Mouse (Mus musculus) ES-E14 (cell line): Measurements from ENCODE around the gene Rpl10a.

Experiments used
- CHD2 ChIP-seq: IDR thresholded peaks from 2 replicates; pipeline ENCODE4 v1.6.1; 2014; ENCODE audit warnings: mild to moderate bottlenecking, low read depth, low read length, inconsistent platforms
- HCFC1 ChIP-seq: IDR thresholded peaks from 2 replicates; pipeline ENCODE4 v1.6.1; 2012; ENCODE audit warnings: low read length, inconsistent platforms, borderline replicate concordance; ENCODE audit not compliant: insufficient read depth
- ZC3H11A ChIP-seq: IDR thresholded peaks from 2 replicates; pipeline ENCODE4 v1.6.1; 2012; ENCODE audit warnings: low read depth, mild to moderate bottlenecking, inconsistent platforms, low read length, borderline replicate concordance
- ZNF384 ChIP-seq: IDR thresholded peaks from 2 replicates; pipeline ENCODE4 v1.6.1; 2012; ENCODE audit warnings: low read depth, low read length, inconsistent platforms

GRCm38 (mm10) chr17:28330232-28330546 lies 1.9 kb downstream of the Rpl10a start:
- no peak for TF ChIP-seq ZC3H11A
- TF ChIP-seq HCFC1: no peak
- 0 out of 2 replicates have a peak, but pooled peaks have one; percentile 16 for TF ChIP-seq ZNF384
- no peak for TF ChIP-seq CHD2
